Mouse (Mus musculus): ENCODE measurements around the gene Slc29a4. TPM values are rescaled to one million over a fixed set of nuclear protein-coding genes. Genes with fewer than 3 reads are reported as not detected.

Gene Slc29a4
- polyA plus RNA-seq, 1 experiment from 2014 or later = 7.2 TPM

DNA sequence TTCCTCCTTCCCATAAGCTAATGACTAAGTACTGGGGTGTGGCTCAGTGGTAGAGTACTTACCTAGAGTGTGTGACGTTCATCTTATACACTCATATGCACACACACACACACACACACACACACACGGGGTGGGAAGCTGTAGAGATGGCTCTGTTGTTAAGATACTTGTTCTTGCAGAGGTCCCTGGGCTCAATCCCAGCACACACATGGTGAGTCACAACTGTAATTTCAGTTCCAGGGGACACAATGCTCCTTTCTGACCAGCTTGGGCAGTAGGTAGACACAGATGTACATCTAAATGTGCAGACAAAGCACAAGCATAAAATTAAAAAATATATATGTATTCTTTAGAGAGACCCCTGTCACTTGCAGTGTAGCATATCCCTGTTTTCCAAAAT, 5.4 kb downstream of the Slc29a4 start:
- no peak for ATAC-seq (ENCODE audit: insufficient read depth, low FRiP score, low read depth)
- Histone ChIP-seq H3K27ac (no peak overlapping the region), H3K4me2 (no peak overlapping the region), H3K9me3 (no peaks in the 10 kb centered on the region), H3K4me3 (replicated peaks) (no peak overlapping the region), H3K4me1 (peaks cover 16% of the 10 kb centered on the region), H3K36me3 (no peaks in the 10 kb centered on the region), H3K27me3 (replicated peaks) (peaks cover 9% of the 10 kb centered on the region; the same call in 1 of the 2 replicates), H3K9ac (no peak overlapping the region)
- WGBS = 54% methylated on average over 2 of the region's 2 CpGs

DNA sequence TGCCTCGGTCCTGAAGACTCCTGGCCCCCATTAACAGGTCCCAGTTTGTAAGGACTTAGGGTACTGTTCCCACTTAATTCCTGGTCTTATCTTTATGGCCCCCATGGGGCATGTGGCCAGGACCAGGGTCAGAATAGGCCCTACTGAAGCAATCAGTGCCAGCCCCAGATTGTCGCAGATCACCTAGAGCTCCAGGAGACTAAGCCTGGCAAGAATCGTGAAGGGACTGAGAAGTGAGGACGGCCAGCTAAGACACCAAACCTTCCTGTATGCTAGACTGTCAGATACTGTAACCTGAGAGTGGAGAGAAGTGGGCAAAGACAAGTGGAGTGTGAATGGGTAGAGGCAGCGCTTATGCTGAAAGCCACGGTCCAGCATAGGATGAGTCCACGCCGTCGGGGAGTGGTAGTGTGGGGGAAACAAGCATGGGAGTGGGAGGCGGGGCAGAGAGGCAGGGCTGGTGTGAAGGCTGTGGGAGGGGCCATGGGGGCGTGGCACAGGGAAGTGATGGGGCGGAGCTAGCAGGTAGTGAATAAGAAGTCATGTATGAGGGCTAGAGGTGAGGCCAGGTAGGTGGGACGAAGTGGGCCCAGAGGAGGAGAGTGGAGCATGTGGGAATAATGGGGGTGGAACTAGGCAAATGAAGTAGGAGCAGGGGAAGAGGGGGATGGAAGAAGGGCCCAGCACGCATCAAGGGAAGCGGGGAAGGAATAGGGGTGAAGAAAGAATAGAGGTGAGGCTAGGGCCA, 8.7 kb downstream of the Slc29a4 start:
- Histone ChIP-seq H3K27ac (no peak overlapping the region), H3K9me3 (no peaks in the 10 kb centered on the region), H3K27me3 (replicated peaks) (peaks cover 15% of the 10 kb centered on the region; the same call in 1 of the 2 replicates), H3K4me3 (replicated peaks) (peak overlapping the region; percentile 58), H3K36me3 (no peaks in the 10 kb centered on the region), H3K9ac (no peak overlapping the region), H3K4me1 (peaks cover 18% of the 10 kb centered on the region), H3K4me2 (peak overlapping the region; percentile 99)
- 8% methylated on average over 15 of the region's 15 CpGs for WGBS
- peak; percentile 49 for ATAC-seq (ENCODE audit: insufficient read depth, low FRiP score, low read depth)

DNA sequence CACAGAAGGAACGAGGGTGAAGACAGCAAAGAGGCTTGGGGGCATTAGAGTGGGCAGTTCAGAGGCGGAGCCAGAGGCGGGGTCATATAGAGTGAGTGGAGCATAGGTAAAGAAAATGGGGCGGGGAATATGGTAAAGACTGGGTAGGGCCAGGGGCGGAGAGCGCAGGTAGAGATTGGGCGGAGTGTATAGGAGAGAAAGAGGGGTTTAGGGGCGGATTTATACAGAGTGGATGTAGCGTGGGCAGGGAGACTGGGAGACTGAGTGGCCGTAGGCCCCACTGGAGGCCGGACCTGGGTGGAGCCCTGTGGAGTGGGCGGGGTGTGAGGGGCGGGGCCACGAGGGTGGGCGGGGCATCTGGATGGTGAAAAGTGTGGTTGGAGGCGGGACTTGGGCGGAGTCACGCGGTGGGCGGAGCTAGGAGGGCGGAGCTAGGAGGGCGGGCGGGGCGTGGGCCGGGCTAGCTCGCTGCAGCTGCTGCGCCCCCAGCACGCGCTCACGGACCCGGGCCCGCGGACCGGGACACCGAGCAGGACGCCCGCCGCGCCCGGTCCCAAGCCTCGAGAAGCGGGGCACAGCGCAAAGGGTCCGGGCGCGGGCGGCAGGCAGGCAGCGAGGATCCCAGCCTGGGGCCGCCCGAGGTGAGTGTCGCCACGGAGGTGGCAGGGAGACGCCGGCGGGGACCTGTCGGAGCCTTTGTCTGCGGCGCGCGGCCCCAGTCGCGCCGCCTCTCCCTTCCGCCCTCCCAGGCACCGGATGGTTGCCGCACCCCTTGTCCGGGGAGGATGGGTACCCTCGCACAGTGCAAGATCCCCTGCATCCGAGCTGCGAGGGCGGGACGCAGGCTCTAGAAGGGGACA, 9.6 kb downstream of the Slc29a4 start:
- H3K27me3 ChIP-seq (replicated peaks) = peaks cover 15% of the 10 kb centered on the region; the same call in 1 of the 2 replicates
- H3K4me2 ChIP-seq = peak overlapping the region; percentile 99
- H3K27ac ChIP-seq = no peak overlapping the region
- ATAC-seq (ENCODE audit: insufficient read depth, low FRiP score, low read depth) = peak; percentile 89
- peak overlapping the region; percentile 58 for H3K9ac ChIP-seq
- WGBS = under 1% methylated on average over 66 of the region's 72 CpGs
- H3K36me3 ChIP-seq = no peaks in the 10 kb centered on the region
- H3K9me3 ChIP-seq = no peaks in the 10 kb centered on the region
- peaks cover 18% of the 10 kb centered on the region for H3K4me1 ChIP-seq
- peak overlapping the region; percentile 58 for H3K4me3 ChIP-seq (replicated peaks)

DNA sequence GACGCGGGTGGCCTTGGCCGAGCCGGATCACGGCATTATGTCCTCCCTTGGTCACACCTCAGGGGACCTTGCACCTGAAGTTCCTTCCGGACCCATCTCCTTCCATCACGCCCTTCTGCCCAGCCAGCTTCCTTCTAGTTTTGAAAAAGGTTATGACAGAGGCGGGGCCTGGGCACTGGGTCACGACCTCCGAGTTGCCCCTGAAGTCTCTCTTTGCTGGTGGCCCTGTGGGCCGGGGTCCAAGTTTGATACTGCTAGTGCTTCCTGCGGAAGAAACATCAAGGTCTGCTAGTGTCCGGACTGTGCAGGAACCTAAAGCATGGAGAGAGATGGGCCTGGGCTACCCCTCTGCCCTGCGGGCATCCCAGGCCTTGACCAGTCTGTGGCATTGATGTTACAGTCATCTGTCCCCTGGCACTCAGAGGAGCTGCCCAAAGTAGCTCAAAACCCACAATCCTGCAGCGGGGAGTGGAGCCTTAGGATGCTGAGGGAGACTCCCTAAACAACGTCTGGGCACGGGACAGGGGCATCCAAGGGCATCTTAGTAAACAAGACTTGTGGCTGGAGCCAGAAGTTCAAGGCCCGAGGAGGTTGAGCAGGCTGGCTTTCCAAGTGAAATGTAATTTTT, 10.3 kb downstream of the Slc29a4 start:
- H3K27me3 ChIP-seq (replicated peaks) = peaks cover 15% of the 10 kb centered on the region; the same call in 1 of the 2 replicates
- WGBS = 19% methylated on average over 18 of the region's 18 CpGs
- H3K27ac ChIP-seq = no peak overlapping the region
- peak overlapping the region; percentile 58 for H3K4me3 ChIP-seq (replicated peaks)
- H3K4me2 ChIP-seq = peak overlapping the region; percentile 99
- peak overlapping the region; percentile 58 for H3K9ac ChIP-seq
- H3K4me1 ChIP-seq = peaks cover 18% of the 10 kb centered on the region
- no peaks in the 10 kb centered on the region for H3K36me3 ChIP-seq
- H3K9me3 ChIP-seq = no peaks in the 10 kb centered on the region
- no peak; the same call in 1 of the 2 replicates for ATAC-seq (ENCODE audit: insufficient read depth, low FRiP score, low read depth)

DNA sequence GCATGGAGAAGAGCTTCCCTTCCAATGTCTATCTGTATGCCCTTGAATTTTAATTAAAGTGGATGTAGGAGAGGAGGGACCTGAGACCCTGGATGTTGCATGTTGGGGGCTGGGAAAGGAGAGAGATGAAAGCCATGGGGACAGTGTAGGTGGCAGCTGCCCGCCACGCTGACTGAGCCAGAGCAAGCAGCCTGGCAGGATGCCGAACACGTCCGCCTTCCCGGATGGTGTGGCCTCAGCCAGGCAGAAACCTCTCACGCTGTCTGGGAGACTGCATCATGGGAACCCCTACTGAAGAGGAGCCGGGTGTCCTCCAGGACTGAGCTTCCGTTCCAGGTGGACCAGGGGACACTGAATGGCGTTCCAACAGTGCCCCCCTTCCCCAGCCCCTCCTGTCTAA, 11.3 kb downstream of the Slc29a4 start:
- H3K9ac ChIP-seq = no peak overlapping the region
- no peaks in the 10 kb centered on the region for H3K36me3 ChIP-seq
- no peak for ATAC-seq (ENCODE audit: insufficient read depth, low FRiP score, low read depth)
- WGBS = 79% methylated on average over 10 of the region's 10 CpGs
- H3K27me3 ChIP-seq (replicated peaks) = peaks cover 12% of the 10 kb centered on the region; the same call in 1 of the 2 replicates
- no peak overlapping the region for H3K27ac ChIP-seq
- no peak overlapping the region for H3K4me3 ChIP-seq (replicated peaks)
- peaks cover 18% of the 10 kb centered on the region for H3K4me1 ChIP-seq
- no peaks in the 10 kb centered on the region for H3K9me3 ChIP-seq
- H3K4me2 ChIP-seq = no peak overlapping the region

DNA sequence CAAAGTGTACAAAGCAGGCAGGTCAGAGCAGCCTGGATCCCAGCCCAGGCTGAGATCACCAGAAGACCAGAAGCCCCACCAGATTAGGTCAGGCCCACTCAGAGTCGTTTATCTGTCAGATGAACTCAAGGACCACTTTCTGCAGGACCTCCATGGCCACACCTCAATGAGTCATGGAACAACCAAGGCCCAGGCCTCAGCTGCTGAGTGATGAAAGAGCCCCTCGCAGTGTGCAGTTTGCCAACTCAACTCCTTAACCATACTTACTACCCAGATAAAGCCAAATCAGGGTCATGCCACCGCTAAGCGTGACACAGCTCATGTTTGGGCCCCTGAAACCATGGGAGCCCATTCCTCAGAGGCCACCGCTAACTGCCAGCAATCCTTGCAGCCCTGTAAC, 15.4 kb downstream of the Slc29a4 start:
- WGBS = 84% methylated on average over 5 of the region's 5 CpGs
- Histone ChIP-seq H3K4me3 (replicated peaks) (no peak overlapping the region), H3K4me2 (no peak overlapping the region), H3K27me3 (replicated peaks) (0 out of 2 replicates have a peak, but pooled peaks cover 7% of the 10 kb centered on the region), H3K9ac (no peak overlapping the region), H3K27ac (no peak overlapping the region), H3K9me3 (no peaks in the 10 kb centered on the region), H3K36me3 (no peaks in the 10 kb centered on the region), H3K4me1 (peaks cover 2% of the 10 kb centered on the region; the same call in 1 of the 2 replicates)
- no peak for ATAC-seq (ENCODE audit: insufficient read depth, low FRiP score, low read depth)

DNA sequence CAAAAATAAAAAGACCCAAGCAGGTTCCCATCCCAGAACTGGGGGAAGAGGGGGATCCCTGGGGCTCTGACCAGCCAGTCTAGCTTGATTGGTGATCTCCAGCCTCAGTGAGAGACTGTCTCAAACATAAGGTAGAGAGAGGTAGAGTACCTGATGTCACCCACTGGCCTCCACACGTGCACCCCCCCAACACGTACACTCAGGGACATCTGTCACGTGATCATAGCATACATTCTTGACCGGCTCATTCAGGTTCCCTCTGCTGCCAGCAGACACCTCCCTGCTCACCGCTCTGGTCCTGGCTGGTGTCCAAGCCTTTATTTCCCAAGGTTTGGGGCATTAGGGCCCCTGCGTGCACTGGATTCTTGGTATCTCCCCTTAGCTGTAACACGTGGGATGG, 17.1 kb downstream of the Slc29a4 start:
- Histone ChIP-seq H3K4me3 (replicated peaks) (no peak overlapping the region), H3K9ac (no peak overlapping the region), H3K27ac (no peak overlapping the region), H3K9me3 (no peaks in the 10 kb centered on the region), H3K4me2 (no peak overlapping the region), H3K27me3 (replicated peaks) (no peaks in the 10 kb centered on the region), H3K4me1 (no peaks in the 10 kb centered on the region), H3K36me3 (no peaks in the 10 kb centered on the region)
- ATAC-seq (ENCODE audit: insufficient read depth, low FRiP score, low read depth) = no peak
- WGBS = 83% methylated on average over 7 of the region's 7 CpGs

DNA sequence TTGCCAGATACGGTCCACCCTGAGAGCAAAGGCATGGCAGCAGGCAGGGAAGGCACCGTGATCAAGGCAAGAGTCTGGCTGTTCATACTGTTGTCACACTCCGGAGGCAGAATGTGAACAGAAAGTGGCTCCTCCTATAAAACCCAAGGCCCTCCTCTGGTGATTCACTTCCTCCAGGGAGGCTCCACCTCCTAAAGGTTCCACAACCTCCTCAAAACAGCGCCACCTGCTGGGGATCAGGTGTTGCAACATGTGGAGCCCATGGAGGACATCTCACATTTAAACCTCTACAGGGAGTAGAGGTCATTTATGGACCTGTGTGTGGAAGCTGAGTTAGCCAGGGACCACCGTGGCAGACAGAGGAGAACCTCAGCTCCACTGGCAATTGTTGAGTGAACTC, 20.1 kb downstream of the Slc29a4 start:
- Histone ChIP-seq H3K9ac (no peak overlapping the region), H3K4me3 (replicated peaks) (no peak overlapping the region), H3K4me1 (no peaks in the 10 kb centered on the region), H3K36me3 (no peaks in the 10 kb centered on the region), H3K27ac (no peak overlapping the region), H3K4me2 (no peak overlapping the region), H3K27me3 (replicated peaks) (no peaks in the 10 kb centered on the region), H3K9me3 (no peaks in the 10 kb centered on the region)
- 80% methylated on average over 5 of the region's 5 CpGs for WGBS
- no peak for ATAC-seq (ENCODE audit: insufficient read depth, low FRiP score, low read depth)

DNA sequence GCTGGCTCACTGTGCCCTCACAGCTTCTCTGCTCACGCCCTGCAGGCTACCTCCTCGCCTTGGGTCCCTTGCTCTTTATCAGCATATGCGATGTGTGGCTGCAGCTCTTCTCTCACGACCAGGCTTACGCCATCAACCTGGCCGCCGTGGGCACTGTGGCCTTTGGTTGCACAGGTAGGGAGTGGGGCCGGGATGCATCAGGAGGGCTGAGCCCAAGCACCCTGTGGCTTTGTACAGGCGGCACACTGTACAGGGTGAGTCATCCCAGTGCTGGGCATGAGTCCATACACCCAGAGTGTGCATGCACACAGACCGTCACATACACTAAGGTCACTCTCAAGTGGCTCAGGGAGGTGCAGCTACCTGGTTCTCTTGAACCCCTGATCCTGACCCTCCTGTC, 21.7 kb downstream of the Slc29a4 start:
- H3K4me2 ChIP-seq = no peak overlapping the region
- no peaks in the 10 kb centered on the region for H3K27me3 ChIP-seq (replicated peaks)
- no peak overlapping the region for H3K9ac ChIP-seq
- WGBS = 79% methylated on average over 10 of the region's 10 CpGs
- no peak for ATAC-seq (ENCODE audit: insufficient read depth, low FRiP score, low read depth)
- no peak overlapping the region for H3K27ac ChIP-seq
- H3K36me3 ChIP-seq = no peaks in the 10 kb centered on the region
- no peak overlapping the region for H3K4me3 ChIP-seq (replicated peaks)
- no peaks in the 10 kb centered on the region for H3K9me3 ChIP-seq
- H3K4me1 ChIP-seq = no peaks in the 10 kb centered on the region

DNA sequence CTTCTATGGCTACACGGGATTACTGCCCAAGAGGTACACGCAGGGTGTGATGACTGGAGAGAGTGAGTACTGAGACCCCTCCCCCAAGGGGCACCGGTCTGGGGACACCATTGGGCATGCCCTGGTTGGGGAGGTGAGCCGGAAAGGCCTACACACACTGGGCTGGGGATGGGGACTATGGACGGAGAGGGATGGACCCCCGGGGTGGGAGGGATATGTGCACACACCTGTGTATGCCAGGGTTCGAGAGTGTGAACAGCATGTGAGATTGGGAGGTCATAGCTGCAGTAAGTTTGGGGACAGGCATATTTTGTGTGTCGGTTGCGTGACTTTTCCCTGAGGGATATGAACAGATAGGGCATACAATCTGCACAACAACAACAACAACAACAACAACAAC, 22.7 kb downstream of the Slc29a4 start:
- no peaks in the 10 kb centered on the region for H3K9me3 ChIP-seq
- no peaks in the 10 kb centered on the region for H3K36me3 ChIP-seq
- H3K9ac ChIP-seq = no peak overlapping the region
- no peaks in the 10 kb centered on the region for H3K4me1 ChIP-seq
- no peaks in the 10 kb centered on the region for H3K27me3 ChIP-seq (replicated peaks)
- no peak overlapping the region for H3K4me3 ChIP-seq (replicated peaks)
- ATAC-seq (ENCODE audit: insufficient read depth, low FRiP score, low read depth) = no peak
- WGBS = 81% methylated on average over 9 of the region's 9 CpGs
- no peak overlapping the region for H3K4me2 ChIP-seq
- no peak overlapping the region for H3K27ac ChIP-seq

DNA sequence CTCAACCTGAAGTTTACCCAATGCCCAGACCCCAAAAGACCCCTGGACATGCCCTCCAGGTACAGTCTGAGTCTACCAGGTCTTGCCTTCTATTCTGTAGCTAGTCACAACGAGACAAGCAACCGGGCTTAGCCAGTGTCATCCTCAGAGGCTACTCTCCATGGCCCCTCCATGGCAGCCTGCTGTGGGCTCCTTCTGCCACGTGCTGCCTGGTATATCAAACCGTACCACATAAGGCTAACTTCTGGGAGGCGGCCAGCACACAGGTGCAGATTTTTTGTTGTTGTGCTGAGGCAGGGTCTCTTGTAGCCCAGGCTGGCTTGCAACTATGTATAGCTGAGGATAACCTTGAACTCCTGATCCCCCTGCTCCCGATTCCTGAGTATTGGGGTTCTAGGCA, 23.7 kb downstream of the Slc29a4 start:
- no peak for ATAC-seq (ENCODE audit: insufficient read depth, low FRiP score, low read depth)
- Histone ChIP-seq H3K9me3 (no peaks in the 10 kb centered on the region), H3K4me1 (no peaks in the 10 kb centered on the region), H3K9ac (no peak overlapping the region), H3K27me3 (replicated peaks) (no peaks in the 10 kb centered on the region), H3K36me3 (no peaks in the 10 kb centered on the region), H3K4me2 (no peak overlapping the region), H3K4me3 (replicated peaks) (no peak overlapping the region), H3K27ac (no peak overlapping the region)
- WGBS = 80% methylated on average over 6 of the region's 6 CpGs

DNA sequence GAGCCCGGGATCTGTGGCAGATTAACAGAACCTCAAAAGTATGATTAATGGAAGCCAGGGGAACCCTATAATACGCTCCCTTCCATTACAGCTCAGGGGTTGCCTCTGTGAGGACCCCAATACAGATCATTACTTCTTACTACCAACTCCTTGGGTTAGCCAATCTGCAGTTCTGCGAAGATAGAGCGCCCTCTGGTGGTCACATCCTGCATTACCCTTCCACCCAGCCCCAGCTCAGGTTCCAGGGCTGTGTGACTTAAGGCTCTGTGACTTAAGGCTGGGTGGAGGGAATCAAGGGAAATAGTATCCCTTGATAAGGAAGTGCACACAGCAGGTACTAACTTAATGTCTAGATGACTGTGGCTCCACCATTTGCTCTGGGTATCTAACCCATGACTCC, 25.7 kb downstream of the Slc29a4 start:
- H3K36me3 ChIP-seq = no peaks in the 10 kb centered on the region
- H3K4me1 ChIP-seq = no peaks in the 10 kb centered on the region
- H3K9ac ChIP-seq = no peak overlapping the region
- whole genome bisulfite sequencing = 16% methylated on average over 4 of the region's 4 CpGs
- no peak overlapping the region for H3K4me3 ChIP-seq (replicated peaks)
- H3K4me2 ChIP-seq = no peak overlapping the region
- H3K27ac ChIP-seq = no peak overlapping the region
- no peaks in the 10 kb centered on the region for H3K9me3 ChIP-seq
- ATAC-seq (ENCODE audit: insufficient read depth, low FRiP score, low read depth) = no peak
- no peaks in the 10 kb centered on the region for H3K27me3 ChIP-seq (replicated peaks)
